Mouse (Mus musculus): ENCODE data around the gene Lin7a.

DNA sequence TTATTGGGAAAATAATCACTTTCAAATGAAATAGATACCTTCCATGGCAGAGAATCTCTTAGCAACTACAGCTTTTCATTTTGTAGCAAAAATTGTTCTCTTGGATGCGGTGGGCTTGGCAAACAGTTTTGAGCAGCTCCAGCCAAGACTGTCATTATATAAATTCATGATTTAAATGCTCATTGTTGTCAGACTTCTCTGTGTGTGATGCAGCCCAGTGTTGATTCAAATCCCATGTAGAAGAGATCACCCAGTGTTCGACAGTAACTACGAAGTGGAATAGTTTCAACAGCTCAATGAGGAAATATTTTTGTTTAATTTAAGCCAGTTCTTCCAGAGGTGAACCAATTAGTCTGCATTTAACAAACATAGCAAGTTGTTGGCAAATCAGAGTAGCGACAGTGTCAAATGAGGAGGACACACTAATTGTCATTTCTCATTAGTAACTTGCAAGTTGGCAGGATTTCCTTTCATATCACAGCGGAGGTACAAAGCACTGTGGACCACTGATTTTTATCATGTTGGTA, 39.5 kb downstream of the Lin7a start:
- TF ChIP-seq EP300 (IDR thresholded peaks at IDR 0.05; ENCODE audit: low read depth) (no peak), CTCF (IDR thresholded peaks at IDR 0.05; ENCODE audit: low read depth) (no peak)

Data from liver, postnatal 0 days (tissue).